Mouse (Mus musculus) midbrain, postnatal 0 days (tissue): Measurements from ENCODE around the gene Suclg2. TPM values are rescaled to one million over a fixed set of nuclear protein-coding genes. Genes with fewer than 3 reads are reported as not detected.

Experiments used
- ATAC-seq: fragments of 200-750 bp; cut with Nextera tagmentation; 2 replicates; pipeline ENCODE4 v1.8.0; 2017; ENCODE audit warnings: moderate number of reproducible peaks, mild to moderate bottlenecking, moderate TSS enrichment, moderate library complexity; ENCODE audit not compliant: low FRiP score
- DNase-seq: peaks from one replicate; pipeline ENCODE4 v3.0.0-alpha.2; 2015; ENCODE audit warnings: low spot score
- H3K27ac ChIP-seq: fragments of 300-500 bp; sonication (generic); 2 replicates; pipeline ENCODE4 v1.5.1; 2014; ENCODE audit warnings: low read depth, mild to moderate bottlenecking, low read length, mixed read lengths
- H3K27me3 ChIP-seq: fragments of 300-500 bp; sonication (generic); 2 replicates; pipeline ENCODE4 v1.6.1; 2014; ENCODE audit warnings: low read length, control low read depth, mixed read lengths; ENCODE audit not compliant: insufficient read depth
- H3K36me3 ChIP-seq: fragments of 300-500 bp; sonication (generic); 2 replicates; pipeline ENCODE4 v1.6.1; 2014; ENCODE audit warnings: low read length, control low read depth, mixed read lengths; ENCODE audit not compliant: insufficient read depth
- H3K4me1 ChIP-seq: fragments of 300-500 bp; sonication (generic); 2 replicates; pipeline ENCODE4 v1.6.1; 2014; ENCODE audit warnings: mild to moderate bottlenecking, control low read depth, antibody characterized with exemption, low read length, mixed read lengths; ENCODE audit not compliant: insufficient read depth
- H3K4me2 ChIP-seq: fragments of 300-500 bp; sonication (generic); 2 replicates; pipeline ENCODE4 v1.6.1; 2014; ENCODE audit warnings: low read depth, mild to moderate bottlenecking, low read length, mixed read lengths; ENCODE audit not compliant: poor library complexity, severe bottlenecking
- H3K4me3 ChIP-seq: fragments of 300-500 bp; sonication (generic); 2 replicates; pipeline ENCODE4 v1.5.1; 2014; ENCODE audit warnings: low read depth, mild to moderate bottlenecking, low read length, moderate library complexity
- H3K9ac ChIP-seq: fragments of 300-500 bp; sonication (generic); replicated peaks from 2 replicates; pipeline ENCODE4 v1.6.1; 2014; ENCODE audit warnings: mild to moderate bottlenecking, low read length, moderate library complexity, mixed read lengths; ENCODE audit not compliant: poor library complexity, severe bottlenecking
- H3K9me3 ChIP-seq: fragments of 300-500 bp; sonication (generic); 2 replicates; pipeline ENCODE4 v1.6.1; 2016; ENCODE audit warnings: low read length, control low read depth
- CTCF ChIP-seq: IDR thresholded peaks from 2 replicates; pipeline ENCODE4 v1.5.1; 2016; ENCODE audit warnings: antibody characterized with exemption, mild to moderate bottlenecking
- whole genome bisulfite sequencing: fragments of 180-500 bp; shearing (Covaris S2); extraction: QIAGEN DNeasy Blood & Tissue Kit; methylation state at CpG from one replicate; pipeline ENCODE4 v1.1.7; 2014; 5-methylcytosine and 5-hydroxymethylcytosine counted together
- polyA plus RNA-seq: library from polyadenylated mRNA; unstranded; fragments of >200 nt; fragmentation: Nextera tagmentation; extraction: Ambion mirVana; gene quantifications from 2 replicates; pipeline ENCODE4 v1.2.1, GENCODE M21; 2015
- total RNA-seq: library from RNA; depleted of rRNA; stranded (reverse); fragments of >200 nt; gene quantifications from 2 replicates; pipeline ENCODE4 v1.2.3, GENCODE M21; 2014

Suclg2 gene
- total and polyA plus RNA-seq, 2 experiments from 2014 or later, result 14.4 to 15.7 TPM

DNA sequence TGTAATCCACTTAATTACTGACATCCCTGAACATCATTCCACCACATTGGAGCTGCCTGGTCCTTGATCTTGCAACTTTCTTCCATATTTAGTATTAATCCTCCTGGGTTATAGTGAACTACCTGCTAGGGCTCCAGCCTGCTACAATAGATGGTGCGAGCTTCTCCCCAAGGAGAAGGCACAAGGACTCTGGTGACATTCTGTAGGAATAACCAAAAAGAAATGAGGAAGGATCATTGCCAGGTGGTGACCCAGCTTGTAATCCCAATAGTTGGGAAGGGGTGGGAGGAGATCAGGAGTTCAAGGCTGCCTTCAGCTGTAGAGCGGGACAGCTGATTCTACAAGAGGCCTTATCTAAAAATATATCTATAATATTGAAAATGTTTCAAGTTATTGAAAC, 41.6 kb downstream of the Suclg2 start:
- Histone ChIP-seq H3K4me2 (no peak overlapping the region), H3K4me1 (peaks cover 4% of the 10 kb centered on the region; the same call in 1 of the 2 replicates), H3K4me3 (no peak overlapping the region), H3K9ac (no peak overlapping the region), H3K27me3 (no peaks in the 10 kb centered on the region), H3K27ac (no peak overlapping the region), H3K36me3 (no peaks in the 10 kb centered on the region), H3K9me3 (no peaks in the 10 kb centered on the region)
- WGBS, result 96% methylated on average over 2 of the region's 2 CpGs
- no peak for TF ChIP-seq CTCF
- no peak for ATAC-seq
- no peak for DNase-seq

DNA sequence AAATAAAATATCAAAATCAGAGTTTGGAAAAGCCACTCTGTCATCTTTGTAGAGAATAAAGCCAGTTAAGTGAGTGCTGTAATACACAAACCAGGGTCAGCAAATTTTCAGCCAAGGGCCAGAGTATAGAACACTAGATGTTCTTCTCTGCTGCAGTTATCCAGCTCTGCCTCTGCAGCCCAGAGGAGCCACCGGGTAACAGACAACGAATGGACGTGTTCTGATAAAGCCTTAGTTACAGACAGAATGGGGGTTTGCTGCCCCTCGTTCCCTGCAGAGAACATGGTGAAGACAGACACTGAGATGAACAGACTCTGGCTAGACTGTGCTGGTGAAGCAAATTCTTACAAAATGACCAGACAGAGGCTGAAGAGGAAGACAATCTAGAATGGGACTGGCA, 42.2 kb downstream of the Suclg2 start:
- ATAC-seq, result no peak
- Histone ChIP-seq H3K4me3 (no peak overlapping the region), H3K9me3 (no peaks in the 10 kb centered on the region), H3K9ac (no peak overlapping the region), H3K4me2 (no peak overlapping the region), H3K36me3 (no peaks in the 10 kb centered on the region), H3K27me3 (no peaks in the 10 kb centered on the region), H3K27ac (no peak overlapping the region), H3K4me1 (peaks cover 4% of the 10 kb centered on the region; the same call in 1 of the 2 replicates)
- TF ChIP-seq CTCF, result no peak
- 48% methylated on average over 4 of the region's 4 CpGs for WGBS
- DNase-seq, result no peak

DNA sequence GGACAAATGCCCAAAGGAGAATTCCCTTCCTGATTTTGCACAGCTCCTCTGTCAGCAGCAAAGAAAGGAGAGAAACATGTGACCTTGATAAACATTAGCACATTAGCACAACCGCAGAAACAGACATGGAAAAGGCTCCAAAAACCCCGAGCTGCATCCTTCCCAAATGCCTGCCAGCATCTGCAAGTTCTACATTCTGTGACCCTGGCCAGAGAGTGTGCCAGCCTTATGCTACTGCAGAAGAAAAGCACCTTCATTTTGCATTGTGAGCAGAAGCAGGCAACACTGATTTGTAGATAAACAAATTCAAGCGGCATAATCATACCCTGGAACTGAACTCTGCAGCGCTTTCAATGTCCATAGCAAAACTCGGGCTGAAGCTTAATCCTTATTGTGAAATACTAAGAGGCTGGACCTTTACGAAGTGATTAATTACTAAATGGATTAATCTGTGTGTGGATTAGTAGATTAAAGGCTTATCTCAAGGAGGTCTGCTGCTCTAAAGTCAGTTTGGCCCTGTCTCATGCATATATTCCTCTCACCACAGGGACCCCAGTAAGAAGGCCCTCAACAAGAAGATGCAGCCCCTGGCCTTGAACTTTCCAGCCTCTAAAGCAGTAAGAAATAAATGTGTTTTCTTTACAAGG, 43.4 kb downstream of the Suclg2 start:
- DNase-seq (peak; percentile 24), ATAC-seq (no peak)
- Histone ChIP-seq H3K27ac (no peak overlapping the region), H3K4me3 (no peak overlapping the region), H3K9me3 (no peaks in the 10 kb centered on the region), H3K27me3 (no peaks in the 10 kb centered on the region), H3K4me1 (peaks cover 4% of the 10 kb centered on the region; the same call in 1 of the 2 replicates), H3K9ac (0 out of 2 replicates have a peak overlapping the region, but pooled peaks have one; percentile 13), H3K36me3 (no peaks in the 10 kb centered on the region), H3K4me2 (no peak overlapping the region)
- 14% methylated on average over 6 of the region's 6 CpGs for WGBS
- no peak for TF ChIP-seq CTCF

DNA sequence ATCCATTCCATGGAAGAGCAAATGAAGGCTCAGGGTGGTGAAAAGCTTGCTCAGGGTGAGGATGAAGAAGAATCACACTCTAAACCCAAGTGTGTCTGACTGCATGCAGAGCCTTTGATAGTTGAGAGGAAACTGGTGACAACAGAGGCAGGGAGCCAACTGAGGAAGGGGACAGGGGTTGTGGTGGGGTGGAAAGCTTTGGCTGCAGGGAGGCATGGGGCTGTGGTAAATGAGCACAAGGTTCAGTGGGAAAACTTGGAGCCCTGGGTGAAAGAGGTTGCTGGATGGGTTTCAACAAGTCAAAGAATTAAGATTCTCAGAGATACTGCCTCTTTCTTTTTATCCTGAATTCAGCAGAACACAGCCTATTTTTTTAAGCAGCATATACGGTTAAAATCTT, 43.9 kb downstream of the Suclg2 start:
- WGBS, result 11% methylated on average over 1 of the region's 1 CpGs
- Histone ChIP-seq H3K9ac (no peak overlapping the region), H3K4me2 (no peak overlapping the region), H3K4me1 (peaks cover 4% of the 10 kb centered on the region; the same call in 1 of the 2 replicates), H3K4me3 (no peak overlapping the region), H3K27me3 (no peaks in the 10 kb centered on the region), H3K9me3 (no peaks in the 10 kb centered on the region), H3K27ac (no peak overlapping the region), H3K36me3 (no peaks in the 10 kb centered on the region)
- no peak for ATAC-seq
- DNase-seq, result no peak
- TF ChIP-seq CTCF, result no peak

DNA sequence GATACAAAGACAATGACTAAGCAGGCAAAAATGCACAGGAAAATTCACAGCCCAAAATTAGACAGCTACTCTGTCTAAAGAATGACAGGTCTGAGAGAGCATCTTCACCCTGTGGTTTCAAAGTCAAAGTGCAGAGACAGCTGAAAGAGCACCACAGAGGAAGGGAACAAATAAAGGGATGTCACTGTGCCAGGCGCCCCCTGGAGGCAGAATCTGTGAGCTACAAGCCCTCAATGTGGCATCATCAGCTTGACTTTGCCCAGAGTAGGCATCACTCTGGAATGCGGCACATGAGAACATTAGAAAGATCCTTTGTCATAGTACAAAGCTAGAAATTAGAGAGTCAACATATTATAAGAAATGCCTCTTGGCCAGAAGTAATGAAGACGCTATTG, 49.3 kb downstream of the Suclg2 start:
- 57% methylated on average over 3 of the region's 3 CpGs for WGBS
- peak; percentile 17 for DNase-seq
- H3K27me3 ChIP-seq, result no peaks in the 10 kb centered on the region

DNA sequence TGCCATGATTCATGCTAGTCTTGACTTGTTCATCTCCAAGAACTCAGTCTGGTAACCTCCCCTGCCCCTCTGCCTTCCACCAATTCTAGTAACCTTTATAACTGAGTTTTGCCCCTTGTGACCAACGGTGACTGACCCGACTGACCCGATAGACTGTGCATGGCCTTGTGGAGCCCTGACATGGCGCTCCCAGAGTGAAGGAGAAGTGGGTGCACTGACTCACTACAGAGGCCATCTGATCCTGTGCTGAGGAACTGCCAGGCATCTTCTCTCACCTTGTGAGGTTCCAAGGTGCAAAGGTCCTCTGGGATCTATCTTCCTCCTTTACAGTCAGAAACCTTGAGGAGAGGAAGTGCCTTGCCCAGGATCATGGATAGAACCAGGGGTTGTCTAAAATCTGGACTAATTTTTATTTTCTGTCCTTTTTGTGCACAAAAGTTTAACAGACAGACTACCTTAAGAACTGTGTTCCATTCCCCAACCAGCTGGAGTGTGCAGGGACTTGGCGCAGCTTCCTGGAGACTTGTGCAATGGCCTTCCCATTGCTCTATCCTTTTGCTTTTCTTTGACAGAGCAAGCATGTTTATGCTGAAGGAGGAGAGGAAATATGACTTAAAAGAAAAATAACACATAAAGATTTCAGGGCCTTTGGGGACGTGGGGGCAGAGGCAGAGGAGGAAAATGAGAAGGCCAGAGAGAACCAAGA, 49.8 kb downstream of the Suclg2 start:
- DNase-seq, result no peak
- TF ChIP-seq CTCF, result no peak
- H3K27me3 ChIP-seq, result no peaks in the 10 kb centered on the region
- H3K4me1 ChIP-seq, result no peaks in the 10 kb centered on the region
- H3K36me3 ChIP-seq, result no peaks in the 10 kb centered on the region
- ATAC-seq, result no peak
- no peak overlapping the region for H3K9ac ChIP-seq
- 96% methylated on average over 6 of the region's 6 CpGs for WGBS
- H3K9me3 ChIP-seq, result no peaks in the 10 kb centered on the region
- H3K4me3 ChIP-seq, result no peak overlapping the region
- no peak overlapping the region for H3K27ac ChIP-seq
- H3K4me2 ChIP-seq, result no peak overlapping the region

More for the DNA sequence above, 49.3 kb downstream of the Suclg2 start:
- ATAC-seq, result no peak
- no peak overlapping the region for H3K9ac ChIP-seq
- H3K4me2 ChIP-seq, result no peak overlapping the region
- H3K4me1 ChIP-seq, result no peaks in the 10 kb centered on the region
- no peak overlapping the region for H3K27ac ChIP-seq
- no peaks in the 10 kb centered on the region for H3K36me3 ChIP-seq
- no peak overlapping the region for H3K4me3 ChIP-seq
- no peaks in the 10 kb centered on the region for H3K9me3 ChIP-seq
- TF ChIP-seq CTCF, result peak; percentile 60
